Mouse (Mus musculus) heart, embryonic 15.5 days (tissue): ENCODE results near the gene Rinl. TPM values are rescaled to one million over a fixed set of nuclear protein-coding genes. Genes with fewer than 3 reads are reported as not detected.

ENCODE experiments used
- ATAC-seq: fragments of 200-750 bp; cut with Nextera tagmentation; replicated peaks from 2 replicates; pipeline ENCODE4 v1.8.0; 2017; ENCODE audit warnings: low read depth, moderate TSS enrichment; ENCODE audit not compliant: insufficient number of reproducible peaks, insufficient read depth, low FRiP score
- H3K27ac ChIP-seq: fragments of 300-500 bp; sonication (generic); 2 replicates; pipeline ENCODE4 v1.5.1; 2015; ENCODE audit warnings: mild to moderate bottlenecking, inconsistent platforms
- H3K27me3 ChIP-seq: fragments of 300-500 bp; sonication (generic); 2 replicates; pipeline ENCODE4 v1.6.1; 2015; ENCODE audit warnings: inconsistent platforms
- H3K36me3 ChIP-seq: fragments of 300-500 bp; sonication (generic); 2 replicates; pipeline ENCODE4 v1.6.1; 2015; ENCODE audit warnings: mild to moderate bottlenecking, inconsistent platforms
- H3K4me1 ChIP-seq: fragments of 300-500 bp; sonication (generic); replicated peaks from 2 replicates; pipeline ENCODE4 v1.6.1; 2015; ENCODE audit warnings: inconsistent platforms
- H3K4me2 ChIP-seq: fragments of 300-500 bp; sonication (generic); 2 replicates; pipeline ENCODE4 v1.6.1; 2015; ENCODE audit warnings: inconsistent platforms, mild to moderate bottlenecking, moderate library complexity
- H3K4me3 ChIP-seq: fragments of 300-500 bp; sonication (generic); 2 replicates; pipeline ENCODE4 v1.5.1; 2015; ENCODE audit warnings: mild to moderate bottlenecking, inconsistent platforms
- H3K9ac ChIP-seq: fragments of 300-500 bp; sonication (generic); 2 replicates; pipeline ENCODE4 v1.6.1; 2015; ENCODE audit warnings: mild to moderate bottlenecking, inconsistent platforms
- H3K9me3 ChIP-seq: fragments of 300-500 bp; sonication (generic); replicated peaks from 2 replicates; pipeline ENCODE4 v1.6.1; 2016; ENCODE audit warnings: inconsistent platforms
- WGBS: fragments of 180-500 bp; shearing (Covaris S2); methylation state at CpG from one replicate; pipeline ENCODE4 v1.1.7; 2015; ENCODE audit warnings: mixed read lengths; 5-methylcytosine and 5-hydroxymethylcytosine counted together
- polyA plus RNA-seq: library from polyadenylated mRNA; unstranded; fragments of >200 nt; fragmentation: Nextera tagmentation; extraction: Ambion mirVana; gene quantifications from 2 replicates; pipeline ENCODE4 v1.2.1, GENCODE M21; 2015

Rinl gene
- polyA plus RNA-seq, 1 experiment from 2014 or later, result 2.8 TPM

- Histone ChIP-seq H3K27me3 (no peaks in the 10 kb centered on the region), H3K4me3 (peak within 1 kb of the TSS; percentile 85), H3K4me1 (peaks cover 23% of the 10 kb centered on the region), H3K9me3 (no peaks in the 10 kb centered on the region), H3K36me3 (peaks cover 4% of the 10 kb centered on the region), H3K9ac (peak within 1 kb of the TSS; percentile 73), H3K27ac (0 out of 2 replicates have a peak within 1 kb of the TSS, but pooled peaks have one; percentile 31), H3K4me2 (peak within 1 kb of the TSS; percentile 78)
- ATAC-seq, result peak; percentile 98
- WGBS, result under 1% methylated on average over 45 of the region's 45 CpGs
These were observed 22.4 kb upstream of the Rinl start, which contains the start of gene Sirt2 for GRCm38 (mm10) chr7:28766173-28766879. TSS of gene Sirt2 (plus strand) at chr7:28766735.

- 5% methylated on average over 14 of the region's 14 CpGs for WGBS
- Histone ChIP-seq H3K4me1 (peaks cover 25% of the 10 kb centered on the region), H3K27ac (no peak overlapping the region)
These were observed 21.9 kb upstream of the Rinl start for GRCm38 (mm10) chr7:28766910-28767309.

DNA sequence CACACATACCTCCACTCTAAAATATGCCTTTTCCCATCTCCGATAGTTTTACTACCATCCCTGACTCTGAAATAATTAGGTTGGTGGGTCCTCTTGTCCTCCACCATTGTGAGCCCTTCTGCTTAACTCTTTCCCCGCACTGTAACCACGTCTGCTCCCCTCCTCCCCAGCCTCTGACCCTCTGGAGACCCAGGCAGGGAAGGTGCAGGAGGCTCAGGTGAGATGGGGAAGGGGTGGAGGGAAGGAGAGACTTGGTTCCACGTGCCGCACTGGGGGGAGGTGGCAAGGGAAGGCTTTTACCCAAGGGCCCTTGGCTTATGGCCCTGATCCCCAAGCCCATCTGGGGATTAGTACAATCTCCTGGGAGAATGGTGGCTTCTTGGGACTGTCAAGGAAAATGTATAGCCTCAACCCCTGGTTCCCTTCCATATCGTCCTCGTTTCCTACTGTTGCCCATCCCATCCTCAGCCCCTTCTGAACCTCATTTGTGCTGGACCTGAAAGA lies 21.3 kb upstream of the Rinl start, which contains the start of gene Nfkbib:
Nfkbib (minus strand) TSS at position 51 of the 504 bp plus-strand sequence.
- Histone ChIP-seq H3K9ac (peak within 1 kb of the TSS; percentile 73), H3K27ac (no peak within 1 kb of the TSS)
- ATAC-seq, result no peak

More at GRCm38 (mm10) chr7:28766910-28767309, 21.9 kb upstream of the Rinl start:
- H3K4me3 ChIP-seq, result peak overlapping the region; percentile 85
- peak overlapping the region; percentile 68 for H3K9ac ChIP-seq
- peak overlapping the region; percentile 62 for H3K4me2 ChIP-seq
- H3K27me3 ChIP-seq, result no peaks in the 10 kb centered on the region
- ATAC-seq, result no peak
- H3K9me3 ChIP-seq, result no peaks in the 10 kb centered on the region
- H3K36me3 ChIP-seq, result no peaks in the 10 kb centered on the region; the same call in 1 of the 2 replicates

GRCm38 (mm10) chr7:28769414-28769958 lies 19.3 kb upstream of the Rinl start:
- WGBS, result 91% methylated on average over 9 of the region's 9 CpGs
- no peaks in the 10 kb centered on the region for H3K36me3 ChIP-seq
- H3K9me3 ChIP-seq, result no peaks in the 10 kb centered on the region
- H3K4me3 ChIP-seq, result no peak overlapping the region
- H3K4me1 ChIP-seq, result peaks cover 27% of the 10 kb centered on the region
- no peak for ATAC-seq
- H3K27me3 ChIP-seq, result no peaks in the 10 kb centered on the region
- H3K27ac ChIP-seq, result no peak overlapping the region
- no peak overlapping the region for H3K4me2 ChIP-seq
- H3K9ac ChIP-seq, result no peak overlapping the region

More for the DNA sequence above, 21.3 kb upstream of the Rinl start, which contains the start of gene Nfkbib:
- Histone ChIP-seq H3K36me3 (no peaks in the 10 kb centered on the region; the same call in 1 of the 2 replicates), H3K4me2 (peak within 1 kb of the TSS; percentile 78), H3K4me3 (peak within 1 kb of the TSS; percentile 85), H3K9me3 (no peaks in the 10 kb centered on the region), H3K27me3 (no peaks in the 10 kb centered on the region), H3K4me1 (peaks cover 27% of the 10 kb centered on the region)
- WGBS, result 69% methylated on average over 7 of the region's 7 CpGs

DNA sequence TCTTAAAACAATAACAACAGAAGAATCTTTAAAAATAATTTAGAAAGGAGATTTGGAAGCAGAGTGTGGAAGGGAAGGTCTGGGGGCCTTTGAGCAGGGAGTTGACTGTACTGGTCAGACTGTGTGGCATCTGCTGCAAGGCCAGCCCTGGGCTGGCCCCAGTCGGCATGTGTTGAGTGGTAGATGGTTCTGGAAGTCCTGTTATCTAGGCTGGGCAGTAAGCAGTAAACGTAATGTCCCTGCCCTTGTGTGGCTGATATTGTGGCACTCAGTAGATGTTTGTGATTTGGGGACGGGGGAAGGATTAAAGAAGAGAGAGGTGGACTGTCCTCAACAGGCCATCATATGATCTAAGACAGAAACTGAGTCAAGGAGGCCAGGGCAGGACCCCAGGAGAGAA lies 18.5 kb upstream of the Rinl start:
- H3K4me1 ChIP-seq, result peaks cover 22% of the 10 kb centered on the region
- H3K4me2 ChIP-seq, result no peak overlapping the region
- 80% methylated on average over 3 of the region's 3 CpGs for WGBS
- H3K9ac ChIP-seq, result no peak overlapping the region
- ATAC-seq, result no peak
- H3K27ac ChIP-seq, result no peak overlapping the region
- no peaks in the 10 kb centered on the region for H3K9me3 ChIP-seq
- no peak overlapping the region for H3K4me3 ChIP-seq
- H3K36me3 ChIP-seq, result no peaks in the 10 kb centered on the region
- no peaks in the 10 kb centered on the region for H3K27me3 ChIP-seq

DNA sequence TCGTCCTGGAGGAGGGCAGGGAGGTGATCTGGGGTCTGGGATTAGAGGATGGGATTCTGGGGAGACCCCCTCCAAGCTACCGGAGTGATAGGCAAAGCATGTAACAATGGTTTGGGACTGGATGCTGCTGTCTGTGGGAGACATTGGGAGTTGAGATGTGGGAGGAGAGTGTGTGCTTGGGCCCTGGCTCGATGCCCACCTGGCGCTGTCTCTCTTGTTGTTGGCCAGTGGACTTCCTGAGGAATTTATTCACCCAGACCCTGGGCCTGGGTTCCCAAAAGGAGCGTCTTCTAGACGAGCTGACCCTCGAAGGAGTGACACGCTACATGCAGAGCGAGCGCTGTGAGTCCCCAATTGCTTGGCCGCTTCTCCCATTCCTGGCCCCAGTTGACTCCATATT lies 16.9 kb upstream of the Rinl start:
- Histone ChIP-seq H3K27me3 (no peaks in the 10 kb centered on the region), H3K27ac (no peak overlapping the region), H3K9me3 (no peaks in the 10 kb centered on the region), H3K4me3 (no peak overlapping the region), H3K9ac (no peak overlapping the region), H3K4me2 (no peak overlapping the region), H3K36me3 (no peaks in the 10 kb centered on the region), H3K4me1 (peaks cover 15% of the 10 kb centered on the region)
- ATAC-seq, result no peak
- 85% methylated on average over 11 of the region's 11 CpGs for WGBS

- Histone ChIP-seq H3K27ac (no peak overlapping the region), H3K4me1 (0 out of 2 replicates have a peak, but pooled peaks cover 4% of the 10 kb centered on the region), H3K9ac (no peak overlapping the region), H3K27me3 (no peaks in the 10 kb centered on the region), H3K9me3 (no peaks in the 10 kb centered on the region), H3K4me2 (no peak overlapping the region), H3K4me3 (no peak overlapping the region), H3K36me3 (0 out of 2 replicates have a peak, but pooled peaks cover 4% of the 10 kb centered on the region)
- no peak for ATAC-seq
- 49% methylated on average over 3 of the region's 3 CpGs for WGBS
These were observed 15.6 kb upstream of the Rinl start for GRCm38 (mm10) chr7:28773163-28773562.

DNA sequence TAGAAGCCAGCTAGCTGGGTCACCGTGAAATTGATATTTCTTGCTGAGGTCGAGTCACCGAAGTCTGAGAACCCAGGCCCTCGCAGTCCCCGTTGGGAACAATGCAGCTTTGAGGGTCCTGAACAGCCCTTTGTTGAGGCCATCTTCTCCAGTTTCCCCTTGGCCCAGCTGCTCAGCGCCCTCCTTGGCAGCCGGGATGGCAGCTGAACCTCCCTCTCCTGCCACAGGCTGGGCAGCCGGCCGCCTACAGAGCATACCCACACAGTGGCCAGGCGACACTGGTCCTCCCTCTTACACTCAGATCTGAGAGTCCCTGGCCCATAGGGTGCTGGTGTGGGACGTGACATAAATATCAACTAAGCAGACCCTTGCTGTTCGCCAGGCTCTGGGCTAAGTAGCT lies 14.6 kb upstream of the Rinl start:
- no peaks in the 10 kb centered on the region for H3K9me3 ChIP-seq
- H3K27me3 ChIP-seq, result no peaks in the 10 kb centered on the region
- H3K27ac ChIP-seq, result no peak overlapping the region
- H3K9ac ChIP-seq, result no peak overlapping the region
- 82% methylated on average over 12 of the region's 12 CpGs for WGBS
- no peak for ATAC-seq
- no peak overlapping the region for H3K4me3 ChIP-seq
- 0 out of 2 replicates have a peak, but pooled peaks cover 4% of the 10 kb centered on the region for H3K4me1 ChIP-seq
- 0 out of 2 replicates have a peak, but pooled peaks cover 4% of the 10 kb centered on the region for H3K36me3 ChIP-seq
- H3K4me2 ChIP-seq, result no peak overlapping the region

DNA sequence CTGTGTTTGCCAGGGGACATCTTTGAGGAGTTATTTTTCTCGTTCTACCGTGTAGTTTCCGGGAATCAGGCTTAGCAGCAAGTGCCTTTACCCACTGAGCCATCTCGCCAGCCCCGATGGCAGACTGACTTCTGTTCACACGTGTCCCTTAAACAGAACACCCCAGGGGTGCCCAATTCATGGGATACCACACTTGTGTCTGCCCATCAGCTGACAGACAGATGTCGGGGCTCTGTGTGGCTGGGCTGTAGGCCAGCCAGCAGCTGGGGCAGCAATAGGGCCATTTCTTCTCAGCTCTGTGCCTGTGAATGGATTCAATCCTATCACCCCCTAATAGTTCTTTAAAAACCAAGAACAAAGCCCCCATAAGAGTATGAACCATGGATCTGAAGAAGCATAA lies 13.6 kb upstream of the Rinl start:
- no peak for ATAC-seq
- Histone ChIP-seq H3K36me3 (0 out of 2 replicates have a peak, but pooled peaks cover 4% of the 10 kb centered on the region), H3K4me3 (no peak overlapping the region), H3K9me3 (no peaks in the 10 kb centered on the region), H3K4me2 (no peak overlapping the region), H3K27ac (no peak overlapping the region), H3K4me1 (peaks cover 5% of the 10 kb centered on the region), H3K9ac (no peak overlapping the region), H3K27me3 (no peaks in the 10 kb centered on the region)
- 86% methylated on average over 7 of the region's 7 CpGs for WGBS

DNA sequence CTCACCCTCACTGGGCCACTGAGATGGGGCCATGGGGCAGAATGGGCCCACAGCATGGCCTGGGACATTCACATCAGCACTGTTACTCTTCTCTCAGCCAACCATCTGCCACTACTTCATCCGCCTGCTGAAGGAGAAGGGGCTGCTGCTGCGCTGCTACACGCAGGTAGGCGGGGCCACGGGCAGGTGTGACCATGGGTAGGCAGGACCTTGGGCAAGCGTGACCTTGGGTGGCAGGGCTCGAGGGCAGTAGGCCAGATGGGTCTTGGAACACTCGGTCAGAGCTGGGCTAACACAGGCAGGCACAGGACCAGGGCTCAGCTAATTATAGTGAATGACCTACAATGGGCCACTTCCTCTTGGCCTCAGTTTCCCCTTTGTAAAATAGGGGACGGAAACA lies 9.9 kb upstream of the Rinl start:
- no peaks in the 10 kb centered on the region for H3K9me3 ChIP-seq
- no peaks in the 10 kb centered on the region for H3K27me3 ChIP-seq
- no peak overlapping the region for H3K9ac ChIP-seq
- H3K36me3 ChIP-seq, result peaks cover 6% of the 10 kb centered on the region; the same call in 1 of the 2 replicates
- no peak overlapping the region for H3K4me3 ChIP-seq
- H3K4me2 ChIP-seq, result no peak overlapping the region
- H3K4me1 ChIP-seq, result peaks cover 17% of the 10 kb centered on the region
- H3K27ac ChIP-seq, result no peak overlapping the region
- ATAC-seq, result no peak
- WGBS, result 79% methylated on average over 9 of the region's 9 CpGs

DNA sequence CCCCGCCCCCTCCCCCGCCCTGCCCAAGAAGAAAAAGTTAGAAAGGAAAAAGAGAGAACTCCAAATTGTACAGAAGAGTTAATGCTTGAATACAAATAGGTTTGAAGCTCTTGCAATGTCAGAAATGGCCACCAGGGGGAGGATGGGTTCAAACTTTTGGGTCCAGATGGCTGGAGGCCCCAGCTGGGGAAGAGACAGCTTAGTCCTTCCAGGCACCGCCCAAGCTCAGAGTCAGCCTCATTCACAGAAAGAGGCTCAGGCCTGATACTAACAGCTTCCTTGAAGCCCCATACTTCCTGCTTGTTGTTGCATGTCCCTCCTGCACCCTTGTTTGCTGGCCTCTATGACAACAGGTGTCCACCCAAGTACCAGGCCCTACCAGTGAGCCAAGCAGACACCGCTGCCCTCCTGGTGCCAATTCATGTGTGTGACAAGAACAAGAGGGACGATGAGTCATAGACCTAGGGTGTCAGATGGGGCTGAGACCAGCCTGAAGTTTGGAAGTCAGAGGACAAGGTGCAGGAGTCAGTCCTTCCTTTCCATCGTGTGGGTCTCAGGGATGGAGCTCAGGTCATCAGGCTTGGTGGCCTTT lies 8.6 kb upstream of the Rinl start:
- Histone ChIP-seq H3K27ac (peak overlapping the region; percentile 57), H3K27me3 (no peaks in the 10 kb centered on the region), H3K9ac (no peak overlapping the region), H3K4me2 (no peak overlapping the region), H3K4me1 (peaks cover 17% of the 10 kb centered on the region), H3K4me3 (no peak overlapping the region), H3K9me3 (no peaks in the 10 kb centered on the region), H3K36me3 (peaks cover 10% of the 10 kb centered on the region; the same call in 1 of the 2 replicates)
- peak; percentile 20; the same call in 1 of the 2 replicates for ATAC-seq
- WGBS, result 42% methylated on average over 6 of the region's 6 CpGs
